Mouse (Mus musculus): ENCODE measurements around the gene Zfp346.

- TF ChIP-seq USF1 (IDR thresholded peaks at IDR 0.05; ENCODE audit: low read depth) (no peak), FOSL1 (IDR thresholded peaks at IDR 0.05; ENCODE audit: insufficient read depth, low read length, poor library complexity, severe bottlenecking) (no peak), CTCF (IDR thresholded peaks at IDR 0.05; ENCODE audit: control insufficient read depth, insufficient read depth, insufficient read length) (no peak), MAX (IDR thresholded peaks at IDR 0.05) (no peak), MYOG (IDR thresholded peaks at IDR 0.05; ENCODE audit: control insufficient read depth, extremely low read depth, insufficient read length) (no peak), MYOD1 (IDR thresholded peaks at IDR 0.05; ENCODE audit: control insufficient read depth, insufficient read length, low read depth) (no peak), CEBPB (IDR thresholded peaks at IDR 0.05; ENCODE audit: low read depth) (no peak)
Measured at GRCm38 (mm10) chr13:55168255-55168654, 63.1 kb downstream of the Zfp346 start.

Measured in C2C12 (cell line).